Mouse (Mus musculus) kidney, postnatal 36 days (tissue): ENCODE measurements around the gene Cx3cl1.

Experiments used
- DNase-seq, 2 experiments: peaks; one replicate each; pipeline ENCODE4 v3.0.0; 2021 to 2022; ENCODE audit warnings: mixed read lengths in 2 of 2

Gene Cx3cl1

GRCm38 (mm10) chr8:94802375-94802774 lies 30.6 kb downstream of the Cx3cl1 start:
- no peak for DNase-seq

- DNase-seq = no peak
These were observed 31.7 kb downstream of the Cx3cl1 start for GRCm38 (mm10) chr8:94803551-94803950.

- no peak for DNase-seq
These were observed 32.9 kb downstream of the Cx3cl1 start for GRCm38 (mm10) chr8:94804546-94805340.

GRCm38 (mm10) chr8:94805811-94806210 lies 34.0 kb downstream of the Cx3cl1 start:
- DNase-seq = no peak

DNA sequence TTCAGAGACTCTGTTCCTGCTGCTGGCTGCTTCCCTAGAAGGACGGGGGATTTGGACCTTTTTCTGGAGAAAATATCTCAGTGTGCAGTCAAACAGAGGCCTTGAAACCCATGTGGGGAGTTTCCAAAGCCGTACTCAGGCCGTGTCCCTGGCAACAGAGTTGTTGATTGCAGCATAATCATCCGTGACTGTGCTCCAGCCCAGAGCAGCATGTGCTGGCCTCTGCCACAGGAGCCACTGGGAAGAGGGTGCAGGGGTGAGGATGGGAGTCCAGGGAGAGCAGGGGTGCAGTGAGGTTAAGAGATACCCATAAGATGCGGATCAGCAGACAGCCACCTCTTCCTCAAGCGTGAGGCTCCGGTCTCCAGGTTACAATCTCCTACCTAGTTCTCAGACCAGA lies 35.7 kb downstream of the Cx3cl1 start:
- peak in 1 of 2 experiments; percentile 60 for DNase-seq

GRCm38 (mm10) chr8:94808372-94808771 lies 36.6 kb downstream of the Cx3cl1 start:
- DNase-seq = no peak

DNA sequence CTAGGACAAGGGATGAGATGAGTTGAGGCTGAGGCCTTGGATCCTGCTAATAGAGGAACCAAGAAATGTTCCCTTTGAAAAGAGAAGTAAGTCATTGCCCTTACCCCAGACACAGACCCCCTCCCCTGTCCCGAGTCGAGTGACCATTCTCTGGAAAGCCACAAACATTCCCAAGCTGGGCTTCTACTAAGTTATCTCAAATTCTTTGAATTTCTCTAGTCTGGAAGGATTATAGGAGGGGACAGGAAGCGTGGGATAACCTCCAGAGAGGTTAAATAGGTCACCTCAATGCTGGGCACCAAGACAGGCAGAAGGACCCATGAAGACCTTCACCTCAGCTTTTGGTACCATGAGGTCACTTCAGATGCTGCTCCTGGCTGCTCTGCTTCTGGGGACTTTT lies 38.3 kb downstream of the Cx3cl1 start, which contains the start of gene Ccl17:
TSS of gene Ccl17 (plus strand) at position 301 of the 400 bp plus-strand sequence.
- DNase-seq = no peak

- DNase-seq = no peak
These were observed 39.0 kb downstream of the Cx3cl1 start for GRCm38 (mm10) chr8:94810855-94811254.

DNA sequence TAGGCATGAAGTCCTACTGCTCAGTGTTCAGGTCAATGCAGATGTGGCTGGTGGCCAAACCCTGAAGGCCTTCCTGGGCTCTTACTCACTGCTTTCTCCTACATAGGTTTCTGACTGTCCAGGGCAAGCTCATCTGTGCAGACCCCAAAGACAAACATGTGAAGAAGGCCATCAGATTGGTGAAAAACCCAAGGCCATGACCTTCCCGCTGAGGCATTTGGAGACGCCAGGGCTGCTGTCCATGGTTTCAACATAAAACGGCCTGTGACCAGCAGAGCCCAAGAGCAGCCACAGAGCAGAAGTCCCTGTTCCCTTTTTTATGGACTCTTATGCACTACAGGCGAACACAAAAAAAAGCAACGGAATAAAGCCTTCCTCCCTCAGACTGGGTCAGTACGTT lies 39.8 kb downstream of the Cx3cl1 start:
- no peak for DNase-seq

- peak; percentile 88 to 94 for DNase-seq
These were observed 40.9 kb downstream of the Cx3cl1 start for GRCm38 (mm10) chr8:94812645-94813098.

DNA sequence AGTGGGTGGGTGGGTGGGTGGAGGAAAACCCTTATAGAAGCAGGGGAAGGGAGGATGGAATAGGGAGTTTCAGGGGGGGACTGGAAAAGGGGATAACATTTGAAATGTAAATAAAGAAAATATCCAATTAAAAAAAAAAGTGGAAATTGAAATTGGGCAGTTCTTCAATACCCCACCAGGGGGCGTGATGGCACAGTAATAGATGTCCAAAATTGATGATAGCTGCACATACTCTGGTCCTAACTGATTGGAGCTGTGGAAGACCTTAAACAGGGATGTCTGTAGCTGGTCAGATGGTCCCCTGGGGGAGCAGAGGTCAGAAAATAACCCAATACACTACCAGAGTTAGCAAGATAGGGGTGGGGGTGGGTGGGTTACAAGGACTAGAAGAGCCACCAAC lies 42.7 kb downstream of the Cx3cl1 start:
- DNase-seq = peak in 1 of 2 experiments; percentile 66

DNA sequence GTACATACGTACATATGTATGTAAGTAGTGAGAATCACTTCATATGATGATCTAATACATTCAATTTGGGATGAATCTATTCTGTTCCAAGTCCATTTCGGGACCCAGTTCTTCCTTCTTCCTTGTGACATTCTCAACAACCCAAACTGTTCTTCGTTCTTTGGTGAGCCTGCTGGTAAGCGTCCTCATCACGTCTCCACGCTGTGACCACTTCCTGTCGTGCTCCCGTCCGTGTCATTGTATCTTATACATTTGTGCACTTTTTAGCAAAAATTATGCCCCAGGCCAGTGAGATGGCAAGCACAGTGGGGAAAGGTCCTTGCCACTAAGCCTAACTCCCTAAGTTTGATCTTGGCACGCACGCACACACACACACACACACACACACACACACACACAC lies 46.1 kb downstream of the Cx3cl1 start:
- DNase-seq = no peak

GRCm38 (mm10) chr8:94819671-94820179 lies 47.9 kb downstream of the Cx3cl1 start:
- no peak for DNase-seq

DNA sequence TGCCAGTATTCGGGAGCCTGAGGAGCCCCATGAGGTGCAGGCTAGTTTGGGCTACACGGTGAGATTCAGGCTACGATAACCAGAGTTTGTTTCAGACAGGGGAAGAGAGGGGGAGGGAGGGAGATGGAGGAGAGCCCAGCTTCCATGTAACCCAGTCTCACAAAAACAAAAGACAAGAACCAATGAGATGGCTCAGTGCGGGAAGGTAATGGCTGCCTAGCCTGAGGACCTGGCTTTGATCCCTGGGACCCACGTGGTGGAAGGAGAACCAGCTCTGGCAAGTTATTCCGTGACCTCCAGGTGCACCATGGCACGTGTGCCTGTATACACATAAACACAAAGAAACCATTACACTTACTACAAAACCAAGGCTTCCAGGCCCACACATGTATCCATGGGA lies 48.7 kb downstream of the Cx3cl1 start:
- peak; percentile 74 for DNase-seq

GRCm38 (mm10) chr8:94821381-94821780 lies 49.6 kb downstream of the Cx3cl1 start:
- DNase-seq = no peak

DNA sequence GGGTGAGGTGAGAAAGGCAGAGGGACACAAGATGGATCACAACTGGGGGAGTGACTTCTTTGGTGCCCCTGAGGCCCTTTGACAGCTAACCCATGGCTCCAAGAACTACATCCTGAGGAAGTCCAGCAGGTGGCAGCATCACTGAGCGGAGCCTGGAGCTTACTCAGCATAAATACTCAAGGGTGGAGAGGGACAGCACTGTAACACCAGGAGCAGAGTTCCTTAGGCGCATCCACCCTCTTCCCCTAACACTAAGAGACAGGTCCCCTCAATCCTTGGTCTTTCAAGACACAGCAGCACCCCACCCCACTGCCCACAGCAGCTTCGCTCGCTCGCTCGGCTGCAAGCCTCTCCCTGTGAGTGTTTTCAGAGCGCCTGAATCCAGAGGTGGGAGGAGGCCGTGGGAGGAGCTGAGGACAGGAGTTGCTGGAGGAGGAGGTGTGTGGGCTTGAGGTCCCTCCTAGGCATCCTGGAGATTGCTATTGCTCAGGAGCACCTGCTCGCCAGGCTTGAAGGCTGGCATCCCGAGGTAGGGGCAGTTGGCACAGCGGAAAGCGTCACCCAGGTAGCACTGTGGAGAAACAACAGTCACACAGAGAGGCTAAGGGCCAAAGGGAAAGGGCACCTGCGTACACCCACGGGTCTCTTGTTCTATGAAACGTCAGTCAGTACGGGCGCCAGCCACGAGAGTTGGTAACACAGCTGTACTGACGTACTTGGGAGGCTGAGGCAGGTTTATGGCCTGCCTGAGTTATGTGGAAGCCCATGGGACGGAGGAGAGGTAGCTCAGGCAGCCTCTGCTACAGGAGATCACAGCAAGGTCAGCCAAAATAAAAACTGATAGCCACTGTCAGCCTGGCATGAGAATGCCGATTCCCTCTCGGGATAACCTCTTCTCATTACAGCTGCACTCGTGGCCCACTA lies 51.1 kb downstream of the Cx3cl1 start:
- peak; percentile 68 to 85 for DNase-seq

DNA sequence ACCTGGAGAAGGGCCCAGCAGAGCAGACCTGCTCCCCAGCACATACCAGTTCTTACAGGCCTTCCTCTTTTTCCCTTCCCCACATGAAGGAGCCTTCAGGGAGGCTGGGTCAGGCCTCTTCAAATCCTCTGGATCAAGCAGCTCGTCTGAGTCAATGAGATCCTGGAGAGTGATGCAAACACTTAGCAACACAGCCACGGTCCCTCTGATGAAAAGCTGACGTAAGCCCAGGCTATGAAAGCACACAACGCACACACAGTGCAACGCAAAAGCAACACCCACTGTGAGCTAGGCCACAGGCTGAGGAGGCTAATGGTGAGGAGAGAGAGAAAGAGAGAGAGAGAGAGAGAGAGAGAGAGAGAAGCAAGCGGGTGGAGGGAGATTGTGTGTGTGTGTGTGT lies 53.4 kb downstream of the Cx3cl1 start:
- no peak for DNase-seq

- no peak for DNase-seq
These were observed 54.4 kb downstream of the Cx3cl1 start for GRCm38 (mm10) chr8:94826210-94826609.

GRCm38 (mm10) chr8:94828284-94828683 lies 56.5 kb downstream of the Cx3cl1 start:
- no peak for DNase-seq
